In the genomic region with DNA sequence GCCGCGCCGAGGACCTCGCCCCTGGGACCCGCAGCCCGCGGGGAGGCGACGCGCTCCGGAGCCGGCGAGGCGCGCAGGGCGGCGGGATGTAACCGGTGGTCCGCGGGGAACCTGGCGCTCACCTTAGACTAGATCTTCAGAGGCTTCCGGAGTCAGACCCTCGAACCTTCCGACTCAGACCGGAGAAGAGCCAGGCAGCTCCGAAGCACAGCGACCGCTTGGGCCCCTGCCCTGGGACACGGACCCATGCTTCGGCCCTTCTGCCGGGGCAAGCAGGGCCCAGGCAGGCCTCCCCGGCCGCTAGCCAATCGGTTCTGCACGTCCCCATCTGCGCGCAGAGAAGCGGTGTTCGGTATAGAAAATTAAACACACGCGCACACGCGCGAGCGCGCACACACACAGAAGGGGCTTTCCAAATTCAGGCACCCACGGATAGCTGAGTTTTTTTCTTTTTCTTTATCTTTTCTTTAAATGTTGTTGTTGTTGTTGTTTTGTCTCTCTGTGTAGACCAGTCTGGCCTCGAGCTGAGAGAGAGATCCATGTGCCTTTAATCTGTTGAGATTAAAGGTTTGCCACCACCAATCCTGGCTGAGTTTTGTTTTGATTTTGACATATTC, we compare ENCODE assay signal across 18 mouse cellular contexts. TPM values are rescaled to one million over a fixed set of nuclear protein-coding genes. Genes with fewer than 3 reads are reported as not detected.
A peak's percentile ranks its signal among the peaks of the same experiment; 100 is the strongest.
DNase-seq lines count a peak whose midpoint lies in the region; ATAC-seq lines count a peak whose summit lies in the region.
"Had no signal": no experiment of that assay in that cellular context is flagged by ENCODE, and none has a peak within 500 bp of the region (broad histone marks: within the 10 kb centered on the region; RNA-seq: fewer than 3 reads in every experiment).

No protein-coding gene starts in this region.

- DNase-seq in cerebellum, postnatal 14 days = peak; percentile 30 to 33
- DNase-seq in lung, postnatal 14 days = no peak
- DNase-seq in layer of hippocampus, postnatal 25 days (ENCODE audit: extremely low spot score in 1 of 2, low spot score in 1 of 2) = no peak
- DNase-seq: adrenal gland, postnatal 36 days; cerebellum, adult 11-12 months; heart, postnatal 36 days; kidney, adult 8-10 months; lung, postnatal 36 days had no signal

- H3K27me3 ChIP-seq in hindbrain, embryonic 12.5 days = peaks cover 98% of the 10 kb centered on the region
- H3K27me3 ChIP-seq in hindbrain, embryonic 13.5 days = peaks cover 97% of the 10 kb centered on the region
- H3K27me3 ChIP-seq in embryonic facial prominence, embryonic 12.5 days = peaks cover 93% of the 10 kb centered on the region
- peaks cover 97% of the 10 kb centered on the region for H3K27me3 ChIP-seq in neural tube, embryonic 12.5 days (replicated peaks)

- H3K4me2 ChIP-seq in hindbrain, embryonic 12.5 days (replicated peaks) = peak overlapping the region; percentile 13; the same call in 1 of the 2 replicates
- H3K4me2 ChIP-seq in hindbrain, embryonic 13.5 days = no peak overlapping the region
- peak overlapping the region; percentile 32 for H3K4me2 ChIP-seq in embryonic facial prominence, embryonic 12.5 days (replicated peaks)
- peak overlapping the region; percentile 2; the same call in 1 of the 2 replicates for H3K4me2 ChIP-seq in neural tube, embryonic 12.5 days (replicated peaks)

- no peaks in the 10 kb centered on the region for H3K9me3 ChIP-seq in hindbrain, embryonic 12.5 days (replicated peaks)
- no peaks in the 10 kb centered on the region for H3K9me3 ChIP-seq in hindbrain, embryonic 13.5 days
- no peaks in the 10 kb centered on the region for H3K9me3 ChIP-seq in embryonic facial prominence, embryonic 12.5 days
- H3K9me3 ChIP-seq in neural tube, embryonic 12.5 days = no peaks in the 10 kb centered on the region

- under 1% methylated on average over 48 of the region's 48 CpGs for WGBS in hindbrain, embryonic 12.5 days
- 2% methylated on average over 41 of the region's 48 CpGs for WGBS in hindbrain, embryonic 13.5 days
- 2% methylated on average over 48 of the region's 48 CpGs for WGBS in embryonic facial prominence, embryonic 12.5 days
- WGBS in neural tube, embryonic 12.5 days = under 1% methylated on average over 48 of the region's 48 CpGs

- ATAC-seq in cerebellum, adult (ENCODE audit: insufficient number of reproducible peaks, low FRiP score, low TSS enrichment) = no peak
- no peak for ATAC-seq in hindbrain, embryonic 12.5 days (ENCODE audit: low FRiP score)
- no peak for ATAC-seq in hindbrain, embryonic 13.5 days (ENCODE audit: low FRiP score)
- no peak for ATAC-seq in embryonic facial prominence, embryonic 12.5 days (ENCODE audit: insufficient number of reproducible peaks, insufficient read depth, low FRiP score, low TSS enrichment)
- ATAC-seq in neural tube, embryonic 12.5 days (ENCODE audit: low FRiP score, low read depth) = no peak

- H3K36me3 ChIP-seq in hindbrain, embryonic 12.5 days = no peaks in the 10 kb centered on the region
- no peaks in the 10 kb centered on the region for H3K36me3 ChIP-seq in hindbrain, embryonic 13.5 days
- no peaks in the 10 kb centered on the region for H3K36me3 ChIP-seq in embryonic facial prominence, embryonic 12.5 days
- no peaks in the 10 kb centered on the region for H3K36me3 ChIP-seq in neural tube, embryonic 12.5 days

- no peak overlapping the region for H3K27ac ChIP-seq in hindbrain, embryonic 12.5 days
- H3K27ac ChIP-seq in hindbrain, embryonic 13.5 days = no peak overlapping the region
- H3K27ac ChIP-seq in embryonic facial prominence, embryonic 12.5 days = no peak overlapping the region
- no peak overlapping the region for H3K27ac ChIP-seq in neural tube, embryonic 12.5 days
- H3K27ac ChIP-seq: liver, embryonic 14.5 days had no signal

- H3K9ac ChIP-seq in hindbrain, embryonic 12.5 days = no peak overlapping the region
- no peak overlapping the region for H3K9ac ChIP-seq in hindbrain, embryonic 13.5 days
- H3K9ac ChIP-seq in embryonic facial prominence, embryonic 12.5 days = peak overlapping the region; percentile 12; the same call in 1 of the 2 replicates
- no peak overlapping the region for H3K9ac ChIP-seq in neural tube, embryonic 12.5 days
- H3K9ac ChIP-seq: liver, embryonic 14.5 days had no signal

- H3K4me3 ChIP-seq in hindbrain, embryonic 12.5 days = peak overlapping the region; percentile 7
- no peak overlapping the region for H3K4me3 ChIP-seq in hindbrain, embryonic 13.5 days
- peak overlapping the region; percentile 21 for H3K4me3 ChIP-seq in embryonic facial prominence, embryonic 12.5 days
- 0 out of 2 replicates have a peak overlapping the region, but pooled peaks have one; percentile 3 for H3K4me3 ChIP-seq in neural tube, embryonic 12.5 days

- H3K4me1 ChIP-seq in hindbrain, embryonic 12.5 days = peaks cover 14% of the 10 kb centered on the region
- peaks cover 15% of the 10 kb centered on the region for H3K4me1 ChIP-seq in hindbrain, embryonic 13.5 days (replicated peaks)
- H3K4me1 ChIP-seq in embryonic facial prominence, embryonic 12.5 days = peaks cover 14% of the 10 kb centered on the region
- H3K4me1 ChIP-seq in neural tube, embryonic 12.5 days = peaks cover 10% of the 10 kb centered on the region

RNA-seq across cellular contexts. Expression of a gene that starts 10.9 kb away (rescaled TPM):
- 15.5 and 17.3 TPM in 2 replicates for polyA plus RNA-seq in hindbrain, embryonic 12.5 days (2016; fragmentation: Nextera tagmentation; extraction: Ambion mirVana)
- polyA plus RNA-seq in hindbrain, embryonic 13.5 days (2015; fragmentation: Nextera tagmentation; extraction: Ambion mirVana) = 0.54 and 1.5 TPM in 2 replicates
- polyA plus RNA-seq in embryonic facial prominence, embryonic 12.5 days (2016; fragmentation: Nextera tagmentation; extraction: Ambion mirVana) = 11.1 and 17.3 TPM in 2 replicates
- polyA plus RNA-seq in neural tube, embryonic 12.5 days (2016; fragmentation: Nextera tagmentation; extraction: Ambion mirVana) = 10.0 and 18.2 TPM in 2 replicates
- total RNA-seq in layer of hippocampus, postnatal 25 days (2021) = not detected
- total RNA-seq: heart, adult 8-10 months; heart, postnatal 36 days; layer of hippocampus, adult 18-20 months; left cerebral cortex, postnatal 10 days had no signal
- polyA plus RNA-seq: liver, embryonic 14.5 days; stomach, embryonic 16.5 days had no signal

Comparison
In these comparisons a context has a peak if more than half of its experiments do, and no peak if none do; other contexts are left out.
1. DNase-seq: peak in cerebellum, postnatal 14 days (2 of 2); none in lung, postnatal 14 days (single experiment) and layer of hippocampus, postnatal 25 days (0 of 2).